Mouse (Mus musculus): ENCODE data around the gene Ctc1.

- no peak for TF ChIP-seq POLR2A (IDR thresholded peaks at IDR 0.05; ENCODE audit: low read depth, low read length)
- TF ChIP-seq CTCF (IDR thresholded peaks at IDR 0.05; ENCODE audit: borderline replicate concordance, insufficient read depth, low read length), result no peak
Observed at GRCm38 (mm10) chr11:69067601-69068000, 51.9 kb downstream of the Ctc1 start.
